Mouse (Mus musculus) hindbrain, embryonic 12.5 days (tissue): Measurements from ENCODE around the gene Snrnp35. TPM values are rescaled to one million over a fixed set of nuclear protein-coding genes. Genes with fewer than 3 reads are reported as not detected.

ENCODE experiments used
- ATAC-seq: fragments of 200-750 bp; cut with Nextera tagmentation; 2 replicates; pipeline ENCODE4 v1.8.0; 2017; ENCODE audit warnings: moderate TSS enrichment; ENCODE audit not compliant: low FRiP score
- H3K27ac ChIP-seq: fragments of 300-500 bp; sonication (generic); 2 replicates; pipeline ENCODE4 v1.5.1; 2016; ENCODE audit warnings: mild to moderate bottlenecking
- H3K27me3 ChIP-seq: fragments of 300-500 bp; sonication (generic); 2 replicates; pipeline ENCODE4 v1.6.1; 2016; ENCODE audit warnings: mild to moderate bottlenecking
- H3K36me3 ChIP-seq: fragments of 300-500 bp; sonication (generic); 2 replicates; pipeline ENCODE4 v1.6.1; 2016; ENCODE audit warnings: mild to moderate bottlenecking
- H3K4me1 ChIP-seq: fragments of 300-500 bp; sonication (generic); 2 replicates; pipeline ENCODE4 v1.6.1; 2016
- H3K4me2 ChIP-seq: fragments of 300-500 bp; sonication (generic); replicated peaks from 2 replicates; pipeline ENCODE4 v1.6.1; 2016; ENCODE audit warnings: mild to moderate bottlenecking
- H3K4me3 ChIP-seq: fragments of 300-500 bp; sonication (generic); 2 replicates; pipeline ENCODE4 v1.5.1; 2016; ENCODE audit warnings: mild to moderate bottlenecking
- H3K9ac ChIP-seq: fragments of 300-500 bp; sonication (generic); 2 replicates; pipeline ENCODE4 v1.6.1; 2016; ENCODE audit warnings: mild to moderate bottlenecking, moderate library complexity
- H3K9me3 ChIP-seq: fragments of 300-500 bp; sonication (generic); replicated peaks from 2 replicates; pipeline ENCODE4 v1.6.1; 2016; ENCODE audit warnings: mild to moderate bottlenecking
- WGBS: fragments of 180-500 bp; shearing (Covaris S2); methylation state at CpG from one replicate; pipeline ENCODE4 v1.1.7; 2016; 5-methylcytosine and 5-hydroxymethylcytosine counted together
- polyA plus RNA-seq: library from polyadenylated mRNA; unstranded; fragments of >200 nt; fragmentation: Nextera tagmentation; extraction: Ambion mirVana; gene quantifications from 2 replicates; pipeline ENCODE4 v1.2.1, GENCODE M21; 2016

Snrnp35 gene
- polyA plus RNA-seq, 1 experiment from 2014 or later: 23.8 TPM

DNA sequence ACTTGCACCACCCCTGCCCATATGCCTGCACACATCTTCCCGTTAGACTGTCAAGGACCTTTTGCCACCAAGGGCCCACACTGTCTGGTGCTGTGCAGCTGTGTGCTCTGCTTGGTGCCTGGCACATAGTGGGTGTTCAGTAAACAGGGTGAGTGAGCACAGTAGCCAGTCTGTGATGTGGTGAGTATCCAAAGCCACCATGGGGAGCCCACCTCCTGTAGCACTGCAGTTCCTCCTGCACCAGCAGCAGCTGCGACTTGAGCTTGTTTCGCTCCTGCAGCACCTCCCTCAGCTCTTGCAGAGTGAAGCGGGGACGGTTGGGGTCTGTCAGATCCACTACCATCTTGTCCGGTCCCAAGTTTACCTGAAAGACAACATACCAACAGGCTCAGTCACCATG is 13.4 kb upstream of the Snrnp35 start:
- Histone ChIP-seq H3K9ac (no peak overlapping the region), H3K9me3 (no peaks in the 10 kb centered on the region), H3K4me1 (no peaks in the 10 kb centered on the region), H3K36me3 (peaks cover 20% of the 10 kb centered on the region), H3K4me3 (no peak overlapping the region), H3K27ac (no peak overlapping the region), H3K4me2 (no peak overlapping the region), H3K27me3 (no peaks in the 10 kb centered on the region)
- WGBS: 91% methylated on average over 6 of the region's 6 CpGs
- ATAC-seq: no peak

DNA sequence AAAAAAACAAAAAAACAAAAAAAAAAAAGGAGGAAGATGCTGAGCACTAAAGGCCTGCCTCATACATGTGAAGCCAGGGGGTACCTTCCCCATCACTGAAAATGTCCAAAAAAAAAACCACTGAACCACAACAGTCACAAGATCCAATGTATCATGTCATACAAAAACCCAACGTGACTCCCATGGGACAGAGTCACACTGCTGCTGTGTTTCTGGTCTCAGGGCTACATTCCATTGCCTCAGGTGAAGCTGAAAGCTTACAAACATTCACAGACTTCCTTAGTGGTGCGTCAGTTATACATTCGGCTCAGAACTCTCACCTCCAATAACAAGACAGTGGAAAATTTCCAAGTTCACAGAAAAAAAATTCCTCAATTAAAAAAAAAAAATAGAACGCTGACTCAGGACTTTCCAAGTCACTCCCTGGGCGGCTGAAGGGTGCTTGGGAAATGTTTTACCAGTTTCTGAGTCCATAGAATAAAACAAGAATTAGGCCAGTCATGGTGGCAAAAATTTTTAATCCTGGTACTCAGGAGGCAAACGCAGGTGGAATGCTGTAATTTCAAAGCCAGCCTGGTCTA is 12.3 kb upstream of the Snrnp35 start:
- H3K9me3 ChIP-seq: no peaks in the 10 kb centered on the region
- H3K36me3 ChIP-seq: peaks cover 20% of the 10 kb centered on the region
- no peak overlapping the region for H3K4me3 ChIP-seq
- H3K4me1 ChIP-seq: peaks cover 2% of the 10 kb centered on the region; the same call in 1 of the 2 replicates
- no peak overlapping the region for H3K27ac ChIP-seq
- 85% methylated on average over 6 of the region's 6 CpGs for WGBS
- no peak for ATAC-seq
- no peak overlapping the region for H3K9ac ChIP-seq
- H3K4me2 ChIP-seq: no peak overlapping the region
- no peaks in the 10 kb centered on the region for H3K27me3 ChIP-seq

DNA sequence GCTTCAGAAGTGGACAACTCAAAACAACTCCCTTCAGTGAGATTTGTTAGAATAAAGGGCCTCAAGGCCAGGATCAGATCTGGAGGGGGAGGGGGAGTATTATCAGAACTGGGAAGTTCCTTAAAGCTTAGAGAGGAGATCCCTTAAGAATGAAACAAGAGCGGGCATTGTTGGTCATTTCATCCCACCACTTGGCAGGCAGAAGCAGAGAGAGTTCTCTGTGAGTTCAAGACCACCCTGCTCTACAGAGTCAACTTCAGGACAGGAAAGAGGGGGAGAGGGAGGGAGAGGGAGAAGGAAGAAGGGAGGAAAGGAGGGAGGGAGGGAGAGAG is 4.1 kb upstream of the Snrnp35 start:
- H3K9me3 ChIP-seq: no peaks in the 10 kb centered on the region
- H3K4me2 ChIP-seq: no peak overlapping the region
- no peaks in the 10 kb centered on the region for H3K27me3 ChIP-seq
- H3K4me1 ChIP-seq: peaks cover 18% of the 10 kb centered on the region
- H3K27ac ChIP-seq: no peak overlapping the region; the same call in 1 of the 2 replicates
- no peak overlapping the region for H3K4me3 ChIP-seq
- no peaks in the 10 kb centered on the region for H3K36me3 ChIP-seq
- no peak for ATAC-seq
- 80% methylated on average over 1 of the region's 1 CpGs for WGBS
- H3K9ac ChIP-seq: no peak overlapping the region

DNA sequence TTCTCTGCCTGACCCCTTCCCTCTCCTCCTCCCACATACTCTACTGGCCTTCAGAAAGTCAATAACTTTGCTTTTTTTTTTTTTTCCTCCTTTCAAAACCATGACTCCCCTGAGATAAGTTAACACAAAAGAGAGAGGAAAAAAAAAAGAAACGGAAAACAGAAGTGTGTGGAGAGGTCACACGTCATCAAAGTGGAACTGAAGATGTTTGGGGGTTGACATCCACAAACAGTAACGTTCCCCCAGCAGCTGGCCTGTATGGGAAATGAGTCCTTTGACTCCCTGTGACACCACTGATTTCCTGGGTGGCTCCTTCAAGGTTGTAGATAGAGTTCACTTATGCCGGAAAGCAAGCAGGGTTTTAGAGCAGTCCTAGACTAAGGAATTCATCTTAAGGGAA is 2.8 kb upstream of the Snrnp35 start:
- Histone ChIP-seq H3K27ac (no peak overlapping the region), H3K27me3 (no peaks in the 10 kb centered on the region), H3K4me2 (no peak overlapping the region), H3K4me3 (no peak overlapping the region), H3K9me3 (no peaks in the 10 kb centered on the region), H3K36me3 (no peaks in the 10 kb centered on the region), H3K4me1 (peaks cover 26% of the 10 kb centered on the region), H3K9ac (no peak overlapping the region)
- WGBS: 73% methylated on average over 4 of the region's 4 CpGs
- no peak for ATAC-seq

DNA sequence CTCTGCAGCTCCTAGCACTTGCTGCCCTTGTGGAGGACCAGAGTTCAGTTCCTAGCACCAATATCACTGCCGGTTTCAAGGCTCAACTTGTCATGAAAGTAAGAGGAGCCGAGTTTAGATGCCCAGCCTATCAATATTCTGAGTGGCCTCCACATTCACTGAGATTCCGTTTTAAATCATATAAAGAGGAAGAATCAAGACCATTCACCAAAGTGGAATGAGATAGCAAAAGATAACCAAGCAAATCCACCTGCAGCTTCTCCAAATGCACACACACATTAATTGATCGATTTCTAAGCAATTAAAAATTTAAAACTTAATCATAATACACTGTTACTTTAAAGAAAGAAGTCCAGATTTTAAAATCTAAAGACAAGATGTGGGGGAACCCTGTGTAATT is 1.2 kb upstream of the Snrnp35 start:
- WGBS: 89% methylated on average over 4 of the region's 4 CpGs
- peaks cover 24% of the 10 kb centered on the region for H3K4me1 ChIP-seq
- ATAC-seq: no peak
- H3K27ac ChIP-seq: no peak overlapping the region
- H3K4me2 ChIP-seq: no peak overlapping the region
- H3K4me3 ChIP-seq: no peak overlapping the region
- no peaks in the 10 kb centered on the region for H3K9me3 ChIP-seq
- no peaks in the 10 kb centered on the region for H3K27me3 ChIP-seq
- H3K36me3 ChIP-seq: no peaks in the 10 kb centered on the region
- no peak overlapping the region for H3K9ac ChIP-seq

DNA sequence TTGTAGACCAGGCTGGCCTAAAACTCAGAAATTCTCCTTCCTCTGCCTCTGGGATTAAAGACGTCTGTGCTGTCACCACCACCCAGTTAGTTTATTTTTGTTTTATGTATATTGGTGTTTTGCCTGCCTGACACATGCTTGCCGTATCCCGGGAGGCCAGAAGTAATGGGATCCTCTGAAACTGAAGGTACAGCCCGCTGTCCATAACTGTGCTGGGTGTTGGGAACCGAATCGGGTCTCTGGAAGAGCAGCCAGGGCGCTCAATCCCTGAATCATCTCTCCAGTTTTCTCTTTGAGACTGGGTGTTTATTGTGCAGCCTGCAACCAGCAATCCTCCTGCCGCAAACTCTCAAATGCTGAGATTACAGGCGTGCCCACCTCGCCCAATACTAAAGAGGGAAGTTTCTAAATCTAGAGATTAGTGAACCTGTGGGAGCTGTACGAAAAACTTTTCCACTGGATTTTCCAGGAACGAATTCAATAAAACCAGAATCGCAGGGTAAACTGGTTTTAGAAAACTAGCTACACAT is 433 bp upstream of the Snrnp35 start:
- peaks cover 4% of the 10 kb centered on the region; the same call in 1 of the 2 replicates for H3K36me3 ChIP-seq
- peaks cover 20% of the 10 kb centered on the region for H3K4me1 ChIP-seq
- H3K27ac ChIP-seq: peak overlapping the region; percentile 95
- peak overlapping the region; percentile 89 for H3K9ac ChIP-seq
- no peaks in the 10 kb centered on the region for H3K27me3 ChIP-seq
- WGBS: 4% methylated on average over 13 of the region's 13 CpGs
- no peak for ATAC-seq
- H3K4me3 ChIP-seq: peak overlapping the region; percentile 52
- peak overlapping the region; percentile 66 for H3K4me2 ChIP-seq
- H3K9me3 ChIP-seq: no peaks in the 10 kb centered on the region

DNA sequence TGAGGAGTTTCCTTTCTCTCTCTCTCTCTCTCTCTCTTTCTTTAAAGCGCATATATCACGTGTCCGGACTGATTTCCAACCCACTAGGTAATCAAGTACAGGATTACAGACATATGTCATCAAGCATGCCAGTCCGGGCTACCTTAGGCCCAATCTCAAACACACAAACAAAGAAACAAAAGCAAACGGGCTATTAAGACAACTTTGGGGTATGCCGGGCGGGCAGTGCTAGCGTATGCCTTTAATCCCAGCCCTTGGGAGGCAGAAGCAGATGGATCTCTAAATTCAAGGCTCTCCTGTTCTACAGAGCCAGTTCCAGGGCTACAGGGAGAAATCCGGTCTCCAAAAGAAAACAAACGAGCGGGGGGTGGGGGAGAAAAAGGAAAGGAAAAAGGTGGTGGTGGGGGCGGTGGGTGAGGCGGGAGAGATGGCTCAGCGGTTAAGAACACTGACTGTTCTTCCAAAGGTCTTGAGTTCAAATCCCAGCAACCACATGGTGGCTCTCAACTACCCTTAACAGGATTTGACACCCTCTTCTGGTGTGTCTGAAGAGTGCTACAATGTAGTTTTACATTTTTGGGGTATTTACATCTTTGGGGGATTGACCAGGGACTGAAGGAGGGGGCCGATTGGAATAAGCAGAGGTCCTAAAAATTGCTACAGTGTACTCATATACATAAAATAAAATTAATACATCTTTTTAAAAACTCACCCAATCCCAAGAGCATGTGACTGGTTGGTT is 892 bp downstream of the Snrnp35 start:
- peak; percentile 62 for ATAC-seq
- Histone ChIP-seq H3K36me3 (peaks cover 10% of the 10 kb centered on the region; the same call in 1 of the 2 replicates), H3K27ac (peak overlapping the region; percentile 95), H3K4me1 (peaks cover 10% of the 10 kb centered on the region), H3K9ac (peak overlapping the region; percentile 89), H3K9me3 (no peaks in the 10 kb centered on the region), H3K4me3 (peak overlapping the region; percentile 52), H3K27me3 (no peaks in the 10 kb centered on the region), H3K4me2 (peak overlapping the region; percentile 66)
- WGBS: 8% methylated on average over 15 of the region's 15 CpGs

DNA sequence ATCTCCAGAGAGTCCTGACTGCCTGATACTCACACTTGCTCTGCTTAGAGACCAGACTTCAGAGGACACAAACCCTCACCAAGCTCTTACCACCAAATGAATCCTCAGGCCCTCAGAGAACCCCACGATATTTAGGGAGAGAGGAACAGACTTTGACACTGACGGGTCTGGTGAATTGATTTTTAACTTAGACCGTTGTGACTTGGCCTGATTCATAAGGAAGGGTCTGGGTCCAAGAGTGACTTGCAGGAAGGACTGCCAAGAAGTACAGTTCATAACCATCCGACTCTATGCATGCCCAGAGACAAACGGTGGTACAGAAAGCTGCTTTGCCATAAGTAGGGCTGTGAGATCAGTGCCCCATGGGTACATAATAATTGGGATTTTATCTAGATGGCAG is 2.7 kb downstream of the Snrnp35 start:
- no peak for ATAC-seq
- Histone ChIP-seq H3K4me2 (no peak overlapping the region), H3K9me3 (no peaks in the 10 kb centered on the region), H3K27me3 (no peaks in the 10 kb centered on the region), H3K27ac (no peak overlapping the region), H3K36me3 (peaks cover 17% of the 10 kb centered on the region; the same call in 1 of the 2 replicates), H3K4me3 (no peak overlapping the region), H3K4me1 (peaks cover 8% of the 10 kb centered on the region), H3K9ac (no peak overlapping the region)
- 95% methylated on average over 5 of the region's 5 CpGs for WGBS

DNA sequence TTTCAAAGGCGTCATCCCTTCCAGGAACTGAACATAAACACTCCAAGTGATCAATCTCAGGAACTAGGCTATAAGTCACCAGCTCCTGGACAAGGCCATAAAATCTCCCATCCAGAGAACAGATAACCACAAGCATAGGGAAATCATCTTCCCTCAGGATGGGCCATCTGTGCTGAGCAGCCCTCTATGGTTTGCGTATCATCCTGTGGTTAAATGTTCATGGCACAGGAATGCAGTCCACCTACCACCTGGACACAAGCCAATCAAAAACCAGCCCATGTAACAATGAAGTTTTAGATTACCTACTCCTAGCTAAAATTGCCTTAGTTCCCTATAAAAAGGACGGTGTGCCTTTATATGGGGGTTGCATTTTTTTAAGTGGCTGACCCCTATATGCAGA is 6.0 kb downstream of the Snrnp35 start:
- Histone ChIP-seq H3K4me3 (no peak overlapping the region), H3K9ac (no peak overlapping the region), H3K4me2 (no peak overlapping the region), H3K9me3 (no peaks in the 10 kb centered on the region), H3K27me3 (no peaks in the 10 kb centered on the region), H3K27ac (no peak overlapping the region), H3K36me3 (peaks cover 47% of the 10 kb centered on the region), H3K4me1 (peaks cover 8% of the 10 kb centered on the region)
- ATAC-seq: no peak
- 93% methylated on average over 3 of the region's 3 CpGs for WGBS

DNA sequence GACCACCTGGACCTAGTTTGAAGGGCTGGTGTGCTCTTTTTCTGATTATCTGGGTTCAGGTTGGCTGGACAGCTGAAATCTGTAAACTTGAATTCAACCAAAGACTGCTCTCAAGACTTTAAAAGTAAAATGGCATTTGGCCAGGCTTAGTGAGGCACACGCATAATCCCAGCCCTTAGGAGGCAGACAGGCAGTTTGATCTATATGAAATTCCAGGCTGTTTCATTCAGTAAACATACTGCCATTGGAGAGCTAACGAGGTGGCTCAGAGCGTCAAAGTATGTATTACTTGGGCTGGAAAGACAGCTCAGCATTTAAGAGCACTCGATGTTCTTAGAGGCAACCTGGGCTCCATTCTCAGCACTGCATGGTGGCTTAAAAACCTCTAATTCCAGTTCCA is 8.8 kb downstream of the Snrnp35 start:
- no peak for ATAC-seq
- Histone ChIP-seq H3K4me1 (peaks cover 12% of the 10 kb centered on the region), H3K4me2 (no peak overlapping the region), H3K27ac (no peak overlapping the region), H3K9me3 (no peaks in the 10 kb centered on the region), H3K4me3 (no peak overlapping the region), H3K36me3 (peaks cover 53% of the 10 kb centered on the region), H3K27me3 (no peaks in the 10 kb centered on the region), H3K9ac (no peak overlapping the region)
- 90% methylated on average over 4 of the region's 4 CpGs for WGBS

DNA sequence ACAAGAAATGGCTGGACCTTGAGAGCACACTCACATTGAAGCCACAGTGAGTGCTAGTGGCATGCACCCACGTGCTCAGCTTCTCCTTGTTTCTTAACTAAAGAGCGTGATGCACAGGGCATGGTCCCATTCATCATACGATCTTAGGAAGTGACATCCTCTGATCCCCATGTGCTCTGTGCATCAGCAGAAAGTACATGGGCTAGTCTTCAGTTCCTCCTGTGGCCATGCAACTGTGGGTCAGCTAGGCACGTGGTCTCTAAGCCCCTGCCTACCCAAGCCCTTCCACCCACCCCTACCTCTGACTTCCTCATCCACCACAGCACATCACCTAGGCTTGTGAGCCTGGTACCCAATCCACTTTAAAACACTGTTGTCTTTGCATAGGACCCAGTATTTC is 9.7 kb downstream of the Snrnp35 start:
- no peak for ATAC-seq
- Histone ChIP-seq H3K27ac (no peak overlapping the region), H3K4me1 (peaks cover 12% of the 10 kb centered on the region), H3K4me3 (no peak overlapping the region), H3K9ac (no peak overlapping the region), H3K4me2 (no peak overlapping the region), H3K36me3 (peaks cover 49% of the 10 kb centered on the region), H3K9me3 (no peaks in the 10 kb centered on the region), H3K27me3 (no peaks in the 10 kb centered on the region)
- WGBS: 86% methylated on average over 4 of the region's 4 CpGs

DNA sequence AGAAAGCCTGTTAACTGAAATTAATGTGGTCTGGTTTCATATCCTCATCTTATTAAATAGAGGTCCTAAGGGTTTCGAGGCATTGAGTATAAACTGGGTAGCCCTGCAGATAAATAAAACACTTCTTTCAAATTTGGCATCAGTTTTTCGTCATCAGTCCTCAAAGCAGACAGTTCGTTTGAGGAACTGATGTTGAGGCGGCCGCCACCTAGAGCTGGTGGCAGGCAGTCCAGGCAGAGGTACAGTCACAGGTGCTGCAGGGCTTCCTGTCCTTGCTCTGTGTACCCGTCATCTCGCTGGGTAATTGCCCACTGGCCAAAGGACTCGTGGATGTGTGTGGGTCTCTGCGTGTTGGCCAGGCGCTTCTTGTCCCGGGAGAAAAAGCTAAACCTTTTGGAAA is 10.5 kb downstream of the Snrnp35 start:
- Histone ChIP-seq H3K4me3 (no peak overlapping the region), H3K4me1 (peaks cover 12% of the 10 kb centered on the region), H3K9me3 (no peaks in the 10 kb centered on the region), H3K4me2 (no peak overlapping the region), H3K27me3 (no peaks in the 10 kb centered on the region), H3K9ac (no peak overlapping the region), H3K27ac (no peak overlapping the region), H3K36me3 (peaks cover 44% of the 10 kb centered on the region)
- no peak for ATAC-seq
- 92% methylated on average over 11 of the region's 11 CpGs for WGBS

DNA sequence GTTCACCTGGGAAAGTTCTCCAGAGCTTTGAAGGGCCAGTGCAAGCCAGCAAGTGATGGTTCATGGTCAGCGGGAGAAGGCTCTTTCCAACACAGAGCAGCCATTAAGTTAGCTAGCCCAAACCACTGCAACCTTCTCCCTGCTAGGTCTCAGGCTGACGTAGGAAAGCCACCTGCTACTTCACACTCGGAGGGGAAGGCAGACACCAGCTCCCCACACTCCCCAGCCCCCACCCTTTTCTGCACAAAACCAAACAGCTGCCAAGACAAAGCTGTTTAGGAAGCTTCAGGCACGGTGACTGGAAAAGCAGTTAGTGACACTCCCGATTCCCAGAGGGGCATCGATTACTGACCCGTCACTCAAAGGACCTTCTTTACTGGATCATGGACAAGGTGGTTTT is 12.6 kb downstream of the Snrnp35 start:
- peaks cover 37% of the 10 kb centered on the region for H3K36me3 ChIP-seq
- ATAC-seq: no peak
- no peaks in the 10 kb centered on the region for H3K9me3 ChIP-seq
- no peak overlapping the region for H3K4me2 ChIP-seq
- H3K27ac ChIP-seq: peak overlapping the region; percentile 23; the same call in 1 of the 2 replicates
- no peak overlapping the region for H3K4me3 ChIP-seq
- H3K27me3 ChIP-seq: no peaks in the 10 kb centered on the region
- 43% methylated on average over 7 of the region's 7 CpGs for WGBS
- H3K4me1 ChIP-seq: peaks cover 14% of the 10 kb centered on the region
- no peak overlapping the region for H3K9ac ChIP-seq
